In genomic region chr4:137448641-137449040, GRCm38 (mm10) we compare ENCODE assay signal across 14 mouse cellular contexts. TPM values are rescaled to one million over a fixed set of nuclear protein-coding genes. Genes with fewer than 3 reads are reported as not detected.
DNase-seq lines count a peak whose midpoint lies in the region; ATAC-seq and TF ChIP-seq lines count a peak whose summit lies in the region.
"Had no signal": no experiment of that assay in that cellular context is flagged by ENCODE, and none has a peak within 500 bp of the region (broad histone marks: within the 10 kb centered on the region; RNA-seq: fewer than 3 reads in every experiment).

No protein-coding gene starts in this region.

- no peak overlapping the region for H3K4me3 ChIP-seq in forebrain, embryonic 13.5 days
- H3K4me3 ChIP-seq in forebrain, embryonic 10.5 days = no peak overlapping the region
- H3K4me3 ChIP-seq in hindbrain, embryonic 13.5 days = no peak overlapping the region
- H3K4me3 ChIP-seq in hindbrain, embryonic 16.5 days (ENCODE audit: low read length) = no peak overlapping the region
- no peak overlapping the region for H3K4me3 ChIP-seq in neural tube, embryonic 13.5 days
- no peak overlapping the region for H3K4me3 ChIP-seq in neural tube, embryonic 15.5 days (replicated peaks)
- no peak overlapping the region for H3K4me3 ChIP-seq in stomach, postnatal 0 days (ENCODE audit: low read depth, low read length)
- H3K4me3 ChIP-seq: erythroblast, embryonic 14.5 days; hindbrain, embryonic 12.5 days; neural tube, embryonic 12.5 days had no signal

- no peak overlapping the region for H3K9ac ChIP-seq in forebrain, embryonic 13.5 days
- H3K9ac ChIP-seq in hindbrain, embryonic 13.5 days = peak overlapping the region; percentile 39; the same call in 1 of the 2 replicates
- H3K9ac ChIP-seq in hindbrain, embryonic 16.5 days (ENCODE audit: low read depth, low read length) = no peak overlapping the region
- H3K9ac ChIP-seq in neural tube, embryonic 13.5 days = no peak overlapping the region
- H3K9ac ChIP-seq in neural tube, embryonic 15.5 days (replicated peaks) = no peak overlapping the region
- H3K9ac ChIP-seq in stomach, postnatal 0 days (ENCODE audit: low read length) = no peak overlapping the region
- H3K9ac ChIP-seq: hindbrain, embryonic 12.5 days; neural tube, embryonic 12.5 days had no signal

- H3K27me3 ChIP-seq in forebrain, embryonic 13.5 days = no peaks in the 10 kb centered on the region
- H3K27me3 ChIP-seq in forebrain, embryonic 10.5 days (ENCODE audit: poor library complexity, severe bottlenecking) = no peaks in the 10 kb centered on the region
- no peaks in the 10 kb centered on the region for H3K27me3 ChIP-seq in hindbrain, embryonic 13.5 days
- no peaks in the 10 kb centered on the region for H3K27me3 ChIP-seq in hindbrain, embryonic 16.5 days (replicated peaks; ENCODE audit: control insufficient read depth, insufficient read depth, low read length)
- H3K27me3 ChIP-seq in neural tube, embryonic 13.5 days = no peaks in the 10 kb centered on the region
- no peaks in the 10 kb centered on the region for H3K27me3 ChIP-seq in neural tube, embryonic 15.5 days (replicated peaks)
- no peaks in the 10 kb centered on the region for H3K27me3 ChIP-seq in stomach, postnatal 0 days (ENCODE audit: control insufficient read depth, insufficient read depth, low read length)
- H3K27me3 ChIP-seq: hindbrain, embryonic 12.5 days; neural tube, embryonic 12.5 days had no signal

- H3K4me1 ChIP-seq in forebrain, embryonic 13.5 days = peaks cover 14% of the 10 kb centered on the region
- H3K4me1 ChIP-seq in forebrain, embryonic 10.5 days = peaks cover 19% of the 10 kb centered on the region
- peaks cover 16% of the 10 kb centered on the region for H3K4me1 ChIP-seq in hindbrain, embryonic 13.5 days (replicated peaks)
- H3K4me1 ChIP-seq in hindbrain, embryonic 16.5 days (ENCODE audit: control insufficient read depth, insufficient read depth, low read depth, low read length) = peaks cover 3% of the 10 kb centered on the region
- H3K4me1 ChIP-seq in neural tube, embryonic 13.5 days (replicated peaks) = peaks cover 16% of the 10 kb centered on the region
- peaks cover 18% of the 10 kb centered on the region for H3K4me1 ChIP-seq in neural tube, embryonic 15.5 days
- H3K4me1 ChIP-seq in stomach, postnatal 0 days (replicated peaks; ENCODE audit: control insufficient read depth, insufficient read depth) = peaks cover 10% of the 10 kb centered on the region

- H3K9me3 ChIP-seq in forebrain, embryonic 13.5 days (replicated peaks) = no peaks in the 10 kb centered on the region
- no peaks in the 10 kb centered on the region for H3K9me3 ChIP-seq in forebrain, embryonic 10.5 days
- no peaks in the 10 kb centered on the region for H3K9me3 ChIP-seq in hindbrain, embryonic 13.5 days
- no peaks in the 10 kb centered on the region for H3K9me3 ChIP-seq in hindbrain, embryonic 16.5 days (ENCODE audit: control insufficient read depth, low read length)
- H3K9me3 ChIP-seq in neural tube, embryonic 13.5 days = no peaks in the 10 kb centered on the region
- H3K9me3 ChIP-seq in neural tube, embryonic 15.5 days (replicated peaks) = no peaks in the 10 kb centered on the region
- H3K9me3 ChIP-seq in stomach, postnatal 0 days (ENCODE audit: control insufficient read depth, low read length) = no peaks in the 10 kb centered on the region
- H3K9me3 ChIP-seq: hindbrain, embryonic 12.5 days; neural tube, embryonic 12.5 days had no signal

- no peaks in the 10 kb centered on the region for H3K36me3 ChIP-seq in forebrain, embryonic 13.5 days (ENCODE audit: poor library complexity, severe bottlenecking)
- no peaks in the 10 kb centered on the region for H3K36me3 ChIP-seq in forebrain, embryonic 10.5 days (replicated peaks)
- H3K36me3 ChIP-seq in hindbrain, embryonic 13.5 days = no peaks in the 10 kb centered on the region
- H3K36me3 ChIP-seq in hindbrain, embryonic 16.5 days (ENCODE audit: control insufficient read depth, insufficient read depth, low read length) = no peaks in the 10 kb centered on the region
- H3K36me3 ChIP-seq in neural tube, embryonic 13.5 days = no peaks in the 10 kb centered on the region
- H3K36me3 ChIP-seq in neural tube, embryonic 15.5 days = no peaks in the 10 kb centered on the region
- no peaks in the 10 kb centered on the region for H3K36me3 ChIP-seq in stomach, postnatal 0 days (ENCODE audit: control insufficient read depth, insufficient read depth, low read length)
- H3K36me3 ChIP-seq: hindbrain, embryonic 12.5 days; neural tube, embryonic 12.5 days had no signal

- no peak for TF ChIP-seq CTCF in stomach, postnatal 0 days (IDR thresholded peaks at IDR 0.05; ENCODE audit: low read depth)

- peak overlapping the region; percentile 20; the same call in 1 of the 2 replicates for H3K4me2 ChIP-seq in forebrain, embryonic 13.5 days
- no peak overlapping the region for H3K4me2 ChIP-seq in hindbrain, embryonic 13.5 days
- H3K4me2 ChIP-seq in hindbrain, embryonic 16.5 days (ENCODE audit: low read length) = no peak overlapping the region
- no peak overlapping the region; the same call in 1 of the 2 replicates for H3K4me2 ChIP-seq in neural tube, embryonic 13.5 days
- H3K4me2 ChIP-seq in neural tube, embryonic 15.5 days = no peak overlapping the region
- no peak overlapping the region for H3K4me2 ChIP-seq in stomach, postnatal 0 days (replicated peaks; ENCODE audit: low read depth)
- H3K4me2 ChIP-seq: hindbrain, embryonic 12.5 days; neural tube, embryonic 12.5 days had no signal

- ATAC-seq in forebrain, embryonic 13.5 days = peak; percentile 8; the same call in 1 of the 2 replicates
- ATAC-seq in hindbrain, embryonic 13.5 days (ENCODE audit: low FRiP score) = no peak
- no peak for ATAC-seq in hindbrain, embryonic 16.5 days
- ATAC-seq in neural tube, embryonic 13.5 days (ENCODE audit: low read depth) = peak; percentile 44; the same call in 1 of the 2 replicates
- ATAC-seq in neural tube, embryonic 15.5 days (ENCODE audit: low FRiP score) = no peak
- ATAC-seq in stomach, postnatal 0 days (ENCODE audit: low FRiP score, low TSS enrichment) = peak; percentile 8; the same call in 1 of the 2 replicates

- DNase-seq in forebrain, embryonic 10.5 days (ENCODE audit: extremely low spot score, low spot score) = no peak
- no peak for DNase-seq in stomach, postnatal 0 days (ENCODE audit: low spot score)
- DNase-seq in left cerebral cortex, adult 9 months (ENCODE audit: low spot score in 2 of 2) = no peak

- H3K27ac ChIP-seq in forebrain, embryonic 13.5 days = peak overlapping the region; percentile 31; the same call in 1 of the 2 replicates
- no peak overlapping the region for H3K27ac ChIP-seq in forebrain, embryonic 10.5 days
- H3K27ac ChIP-seq in hindbrain, embryonic 13.5 days = no peak overlapping the region
- H3K27ac ChIP-seq in hindbrain, embryonic 16.5 days (ENCODE audit: low read depth, low read length) = no peak overlapping the region
- H3K27ac ChIP-seq in neural tube, embryonic 13.5 days (replicated peaks) = no peak overlapping the region; the same call in 1 of the 2 replicates
- no peak overlapping the region for H3K27ac ChIP-seq in neural tube, embryonic 15.5 days (replicated peaks)
- H3K27ac ChIP-seq in stomach, postnatal 0 days (replicated peaks) = peak overlapping the region; percentile 66; the same call in 1 of the 2 replicates
- H3K27ac ChIP-seq: hindbrain, embryonic 12.5 days; neural tube, embryonic 12.5 days had no signal

- WGBS in forebrain, embryonic 13.5 days = 49% methylated on average over 2 of the region's 2 CpGs
- 75% methylated on average over 2 of the region's 2 CpGs for WGBS in forebrain, embryonic 10.5 days
- 47% methylated on average over 2 of the region's 2 CpGs for WGBS in hindbrain, embryonic 13.5 days
- WGBS in hindbrain, embryonic 16.5 days = 36% methylated on average over 2 of the region's 2 CpGs
- WGBS in neural tube, embryonic 13.5 days = 47% methylated on average over 2 of the region's 2 CpGs
- WGBS in neural tube, embryonic 15.5 days = 36% methylated on average over 2 of the region's 2 CpGs
- 23% methylated on average over 2 of the region's 2 CpGs for WGBS in stomach, postnatal 0 days

- no peak for TF ChIP-seq EP300 in stomach, postnatal 0 days (optimal IDR thresholded peaks at IDR 0.05)

RNA-seq across cellular contexts. Expression of gene 1700013G24Rik, which starts 4.4 kb away (rescaled TPM):
- not detected in 2 replicates for polyA plus RNA-seq in forebrain, embryonic 13.5 days (2015; fragmentation: Nextera tagmentation; extraction: Ambion mirVana)
- polyA plus RNA-seq in forebrain, embryonic 10.5 days (2016; fragmentation: Nextera tagmentation; extraction: Ambion mirVana) = not detected in 2 replicates
- polyA plus RNA-seq in hindbrain, embryonic 13.5 days (2015; fragmentation: Nextera tagmentation; extraction: Ambion mirVana) = not detected in 2 replicates
- not detected in 2 replicates for polyA plus RNA-seq in hindbrain, embryonic 16.5 days (2015; fragmentation: Nextera tagmentation; extraction: Ambion mirVana)
- polyA plus RNA-seq in neural tube, embryonic 13.5 days (2015; fragmentation: Nextera tagmentation; extraction: Ambion mirVana) = not detected in 2 replicates
- not detected in 2 replicates for polyA plus RNA-seq in neural tube, embryonic 15.5 days (2015; fragmentation: Nextera tagmentation; extraction: Ambion mirVana)
- not detected in 2 replicates for polyA plus RNA-seq in stomach, postnatal 0 days (2015; fragmentation: Nextera tagmentation; extraction: Ambion mirVana)
- polyA plus RNA-seq: adrenal gland, adult 2 months; erythroblast, embryonic 14.5 days; hindbrain, embryonic 12.5 days; liver, embryonic 16.5 days; neural tube, embryonic 12.5 days; thymus, postnatal 0 days had no signal

RNA-seq across cellular contexts. Expression of gene Cela3b, which starts 18.3 kb away (rescaled TPM):
- polyA plus RNA-seq in forebrain, embryonic 13.5 days (2015; fragmentation: Nextera tagmentation; extraction: Ambion mirVana) = not detected in 2 replicates
- not detected in 2 replicates for polyA plus RNA-seq in forebrain, embryonic 10.5 days (2016; fragmentation: Nextera tagmentation; extraction: Ambion mirVana)
- not detected in 2 replicates for polyA plus RNA-seq in hindbrain, embryonic 13.5 days (2015; fragmentation: Nextera tagmentation; extraction: Ambion mirVana)
- polyA plus RNA-seq in hindbrain, embryonic 16.5 days (2015; fragmentation: Nextera tagmentation; extraction: Ambion mirVana) = not detected in 2 replicates
- polyA plus RNA-seq in neural tube, embryonic 13.5 days (2015; fragmentation: Nextera tagmentation; extraction: Ambion mirVana) = not detected in 2 replicates
- polyA plus RNA-seq in neural tube, embryonic 15.5 days (2015; fragmentation: Nextera tagmentation; extraction: Ambion mirVana) = 0.86 TPM in 1 of 2 replicates, not detected in the other
- polyA plus RNA-seq in stomach, postnatal 0 days (2015; fragmentation: Nextera tagmentation; extraction: Ambion mirVana) = 4.1 and 4.8 TPM in 2 replicates
- polyA plus RNA-seq: erythroblast, embryonic 14.5 days; hindbrain, embryonic 12.5 days; neural tube, embryonic 12.5 days; thymus, postnatal 0 days had no signal

RNA-seq across cellular contexts. Expression of gene Hspg2, which starts 19.9 kb away (rescaled TPM):
- 4.8 and 6.5 TPM in 2 replicates for polyA plus RNA-seq in forebrain, embryonic 13.5 days (2015; fragmentation: Nextera tagmentation; extraction: Ambion mirVana)
- 15.6 and 17.9 TPM in 2 replicates for polyA plus RNA-seq in forebrain, embryonic 10.5 days (2016; fragmentation: Nextera tagmentation; extraction: Ambion mirVana)
- 6.1 and 6.8 TPM in 2 replicates for polyA plus RNA-seq in hindbrain, embryonic 13.5 days (2015; fragmentation: Nextera tagmentation; extraction: Ambion mirVana)
- polyA plus RNA-seq in hindbrain, embryonic 16.5 days (2015; fragmentation: Nextera tagmentation; extraction: Ambion mirVana) = 6.5 and 9.3 TPM in 2 replicates
- polyA plus RNA-seq in neural tube, embryonic 13.5 days (2015; fragmentation: Nextera tagmentation; extraction: Ambion mirVana) = 8.6 and 9.6 TPM in 2 replicates
- polyA plus RNA-seq in neural tube, embryonic 15.5 days (2015; fragmentation: Nextera tagmentation; extraction: Ambion mirVana) = 7.5 and 9.8 TPM in 2 replicates
- 16.0 and 18.8 TPM in 2 replicates for polyA plus RNA-seq in stomach, postnatal 0 days (2015; fragmentation: Nextera tagmentation; extraction: Ambion mirVana)

RNA-seq across cellular contexts. Expression of gene Cela3a, which starts 39.0 kb away (rescaled TPM):
- not detected in 2 replicates for polyA plus RNA-seq in forebrain, embryonic 13.5 days (2015; fragmentation: Nextera tagmentation; extraction: Ambion mirVana)
- not detected in 2 replicates for polyA plus RNA-seq in forebrain, embryonic 10.5 days (2016; fragmentation: Nextera tagmentation; extraction: Ambion mirVana)
- not detected in 2 replicates for polyA plus RNA-seq in hindbrain, embryonic 13.5 days (2015; fragmentation: Nextera tagmentation; extraction: Ambion mirVana)
- not detected in 2 replicates for polyA plus RNA-seq in hindbrain, embryonic 16.5 days (2015; fragmentation: Nextera tagmentation; extraction: Ambion mirVana)
- not detected in 2 replicates for polyA plus RNA-seq in neural tube, embryonic 13.5 days (2015; fragmentation: Nextera tagmentation; extraction: Ambion mirVana)
- polyA plus RNA-seq in neural tube, embryonic 15.5 days (2015; fragmentation: Nextera tagmentation; extraction: Ambion mirVana) = not detected in 2 replicates
- not detected in 2 replicates for polyA plus RNA-seq in stomach, postnatal 0 days (2015; fragmentation: Nextera tagmentation; extraction: Ambion mirVana)
- polyA plus RNA-seq: adrenal gland, adult 2 months; erythroblast, embryonic 14.5 days; hindbrain, embryonic 12.5 days; liver, embryonic 16.5 days; neural tube, embryonic 12.5 days; thymus, postnatal 0 days had no signal

Comparison
In these comparisons a context has a peak if more than half of its experiments do, and no peak if none do; other contexts are left out.
1. ATAC-seq: peak in forebrain, embryonic 13.5 days (single experiment), neural tube, embryonic 13.5 days (single experiment) and stomach, postnatal 0 days (single experiment); none in hindbrain, embryonic 13.5 days (single experiment), hindbrain, embryonic 16.5 days (single experiment) and neural tube, embryonic 15.5 days (single experiment).
2. H3K27ac ChIP-seq: peak in forebrain, embryonic 13.5 days (single experiment) and stomach, postnatal 0 days (single experiment); none in forebrain, embryonic 10.5 days (single experiment), hindbrain, embryonic 13.5 days (single experiment), hindbrain, embryonic 16.5 days (single experiment), neural tube, embryonic 13.5 days (single experiment) and neural tube, embryonic 15.5 days (single experiment).